Mouse (Mus musculus) cerebellum, adult 11-12 months (tissue): ENCODE results near the gene Lrp1.

Source experiments
- DNase-seq: peaks from one replicate; pipeline ENCODE4 v3.0.0; 2022

Lrp1 gene

GRCm38 (mm10) chr10:127590831-127591451 is 30.0 kb downstream of the Lrp1 start:
- no peak for DNase-seq

GRCm38 (mm10) chr10:127590256-127590655 is 30.7 kb downstream of the Lrp1 start:
- no peak for DNase-seq

- DNase-seq, result no peak
Observed at GRCm38 (mm10) chr10:127587776-127588175, 33.2 kb downstream of the Lrp1 start.

DNA sequence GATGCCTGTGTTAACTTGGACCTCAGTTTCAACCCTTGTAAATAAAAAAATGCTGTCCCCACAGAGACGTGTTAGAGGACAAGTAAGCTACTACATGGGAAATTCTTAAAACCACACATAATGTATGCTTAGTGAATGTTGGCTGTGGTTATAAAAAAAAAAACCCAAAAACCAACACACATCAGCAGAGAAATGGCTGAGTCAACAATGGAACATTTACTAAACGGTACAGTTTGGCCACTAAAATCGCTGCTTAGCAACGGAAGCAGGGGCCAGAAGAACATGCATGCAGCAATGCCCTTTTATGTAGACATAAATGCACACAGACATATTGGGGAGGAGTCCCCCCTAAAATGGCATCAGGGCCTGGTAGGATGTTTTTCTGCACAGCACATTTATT is 34.7 kb downstream of the Lrp1 start:
- DNase-seq, result no peak

DNA sequence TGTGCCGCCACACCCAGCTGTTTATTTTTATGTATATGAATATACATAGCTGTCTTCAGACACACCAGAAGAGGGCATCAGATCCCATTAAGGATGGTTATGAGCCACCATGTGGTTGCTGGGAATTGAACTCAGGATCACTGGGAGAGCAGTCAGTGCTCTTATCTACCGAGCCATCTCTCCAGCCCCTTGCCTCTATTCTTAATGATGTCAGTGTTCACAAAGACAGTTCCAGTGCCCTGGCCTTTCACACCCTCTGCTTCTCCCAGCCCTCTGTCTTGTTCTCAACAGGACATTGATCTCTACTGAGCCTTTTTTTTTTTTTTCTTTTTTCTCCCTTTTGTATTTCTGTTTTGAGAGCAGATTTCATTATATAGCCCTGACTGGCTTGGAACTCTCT is 35.4 kb downstream of the Lrp1 start:
- DNase-seq, result no peak

- no peak for DNase-seq
Observed at GRCm38 (mm10) chr10:127583649-127584048, 37.3 kb downstream of the Lrp1 start.

DNA sequence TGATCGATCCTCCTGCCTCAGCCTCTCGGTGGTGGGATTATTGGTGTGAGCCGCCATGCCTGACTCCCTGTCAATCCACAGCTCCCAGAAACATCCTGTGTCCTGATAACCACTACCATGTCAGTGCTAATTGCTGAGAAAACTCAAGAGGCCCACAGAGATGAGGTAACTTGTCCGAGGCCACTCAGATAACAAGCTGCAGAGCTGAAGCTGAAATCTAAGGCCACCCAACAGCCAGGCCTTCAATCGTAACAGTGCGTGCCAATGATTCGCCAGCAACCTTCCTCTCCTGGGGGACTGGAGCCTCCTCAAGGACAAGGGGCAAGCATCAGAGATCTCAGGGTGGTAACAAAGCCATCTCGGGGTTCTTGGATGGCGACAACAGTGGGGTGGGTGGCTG is 39.7 kb downstream of the Lrp1 start:
- DNase-seq, result no peak

- DNase-seq, result no peak
Observed at GRCm38 (mm10) chr10:127577982-127578381, 43.0 kb downstream of the Lrp1 start.

- DNase-seq, result no peak
Observed at GRCm38 (mm10) chr10:127577156-127577555, 43.8 kb downstream of the Lrp1 start.

DNA sequence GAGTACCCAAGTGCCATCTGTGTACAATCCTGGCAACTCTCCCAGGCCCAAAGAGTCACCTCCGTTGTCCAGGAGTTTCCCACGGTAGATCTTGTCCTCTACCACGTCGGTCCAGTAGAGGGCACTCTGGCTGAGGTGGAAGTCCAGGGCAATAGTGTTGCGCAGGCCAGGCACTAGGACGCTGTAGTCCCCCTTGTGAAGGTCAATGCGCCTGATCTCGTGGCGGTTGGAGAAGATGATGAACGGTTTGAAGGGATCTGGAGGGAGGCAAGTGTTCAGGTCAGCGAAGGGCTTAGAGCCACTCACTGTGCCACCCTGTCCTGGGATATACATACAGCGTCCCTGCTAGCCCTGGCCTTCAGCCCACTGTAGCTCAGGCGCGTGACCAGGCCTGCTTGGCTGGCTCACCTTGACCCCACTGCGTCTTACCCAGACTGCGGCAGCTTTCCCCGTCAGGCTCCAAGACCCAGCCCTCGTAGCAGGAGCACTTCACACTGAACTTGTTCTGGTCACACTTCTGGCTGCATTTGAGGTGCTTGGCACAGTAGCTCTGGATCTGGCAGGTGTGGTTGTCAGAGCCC is 44.5 kb downstream of the Lrp1 start:
- DNase-seq, result peak; percentile 83

DNA sequence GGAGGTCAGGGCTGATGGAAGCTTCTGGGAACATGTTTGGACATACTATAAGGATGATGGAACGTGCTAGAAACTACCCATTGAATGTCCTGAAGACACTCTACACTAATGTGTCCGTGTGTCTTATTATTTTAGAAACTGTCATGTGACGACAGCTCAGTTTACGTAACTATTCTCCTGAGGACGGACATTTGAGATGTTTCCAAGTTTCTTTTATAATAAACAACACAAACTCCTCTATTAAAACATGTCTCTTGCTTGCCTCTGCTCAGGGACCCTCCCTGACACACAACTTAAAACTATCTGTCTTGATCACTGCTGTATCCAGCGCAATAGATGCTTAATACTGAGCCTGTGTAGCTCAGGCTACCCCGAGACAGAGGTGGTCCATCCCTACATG is 45.2 kb downstream of the Lrp1 start:
- no peak for DNase-seq

- DNase-seq, result no peak
Observed at GRCm38 (mm10) chr10:127572281-127572680, 48.7 kb downstream of the Lrp1 start.

GRCm38 (mm10) chr10:127570937-127571641 is 49.9 kb downstream of the Lrp1 start:
- DNase-seq, result no peak

GRCm38 (mm10) chr10:127570384-127570783 is 50.6 kb downstream of the Lrp1 start:
- DNase-seq, result no peak

- DNase-seq, result peak; percentile 73
Observed at GRCm38 (mm10) chr10:127569450-127569849, 51.5 kb downstream of the Lrp1 start.

DNA sequence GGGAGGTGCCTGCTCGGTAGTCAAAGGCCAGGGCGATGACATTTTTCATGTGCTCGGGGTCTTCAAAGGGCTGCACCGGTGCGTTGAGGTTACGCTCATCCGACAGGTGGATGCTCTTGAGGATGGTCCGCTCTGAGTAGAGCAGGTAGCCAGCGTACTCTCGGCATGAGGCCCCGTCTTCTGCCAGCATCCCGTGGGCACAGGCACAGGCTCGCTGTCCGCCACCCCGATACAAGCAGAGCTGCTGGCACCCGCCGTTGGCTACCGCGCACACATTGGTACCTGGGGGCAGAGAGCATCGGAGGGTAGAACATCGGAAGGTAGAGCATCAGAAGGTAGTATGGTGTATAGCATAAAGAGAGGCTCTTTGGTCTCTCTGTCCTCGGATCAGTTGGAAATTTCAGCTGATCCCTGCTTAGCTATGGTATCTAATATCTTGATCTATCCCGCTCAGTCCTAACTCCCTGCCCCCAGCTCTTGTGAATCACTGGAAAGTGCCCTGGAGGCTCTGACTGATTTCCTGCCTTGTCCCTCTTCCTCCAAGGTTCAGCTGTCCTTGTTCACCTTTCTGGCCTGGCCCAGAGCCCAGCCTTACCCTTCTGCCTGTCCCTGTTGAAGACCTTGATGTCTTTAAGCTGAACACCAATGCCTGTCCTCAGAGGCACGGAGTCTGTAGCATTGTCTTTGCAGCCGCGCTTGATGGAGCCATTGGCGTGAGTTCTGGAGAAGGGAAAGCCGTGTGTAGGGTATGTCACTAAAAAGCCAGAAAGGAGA is 54.2 kb downstream of the Lrp1 start:
- DNase-seq, result no peak

GRCm38 (mm10) chr10:127564301-127564700 is 56.6 kb downstream of the Lrp1 start:
- DNase-seq, result no peak

DNA sequence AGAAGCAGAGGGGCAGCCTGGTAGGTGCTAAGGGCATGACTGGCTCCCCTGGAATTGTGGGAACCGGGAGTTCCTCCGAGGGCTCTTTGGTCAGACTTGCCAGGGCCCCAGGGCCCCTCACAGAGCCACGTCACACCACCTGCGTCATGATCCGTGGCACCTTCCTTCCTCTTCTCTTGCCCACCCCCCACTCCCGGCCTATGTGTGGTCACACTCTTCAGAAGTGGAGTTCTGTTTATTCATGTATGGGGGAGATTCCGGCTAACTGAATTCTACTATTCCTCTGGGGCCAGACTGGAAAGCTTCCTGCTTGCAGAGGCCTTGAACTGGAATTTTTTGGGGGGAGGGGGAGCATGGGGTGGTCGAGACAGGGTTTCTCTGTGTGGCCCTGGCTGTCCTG is 57.1 kb downstream of the Lrp1 start:
- DNase-seq, result no peak

DNA sequence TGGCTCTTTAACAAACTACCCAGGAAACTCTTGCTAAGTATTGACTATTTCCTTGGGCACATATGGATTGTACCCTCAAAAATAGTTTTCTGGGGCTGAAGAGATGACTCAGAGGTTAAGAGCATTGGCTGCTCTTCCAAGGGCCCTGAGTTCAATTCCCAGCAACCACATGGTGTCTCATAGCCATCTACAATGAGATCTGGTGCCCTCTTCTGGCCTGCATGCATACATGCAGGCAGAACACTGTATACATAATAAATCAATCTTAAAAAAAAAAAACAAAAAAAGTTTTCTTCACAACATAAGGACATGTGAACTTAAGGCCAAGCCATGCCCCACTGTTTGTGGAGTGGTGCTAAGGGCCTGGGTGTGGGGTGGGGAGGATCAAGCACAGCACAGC is 59.8 kb downstream of the Lrp1 start:
- no peak for DNase-seq

GRCm38 (mm10) chr10:127557397-127557796 is 63.6 kb downstream of the Lrp1 start:
- no peak for DNase-seq

DNA sequence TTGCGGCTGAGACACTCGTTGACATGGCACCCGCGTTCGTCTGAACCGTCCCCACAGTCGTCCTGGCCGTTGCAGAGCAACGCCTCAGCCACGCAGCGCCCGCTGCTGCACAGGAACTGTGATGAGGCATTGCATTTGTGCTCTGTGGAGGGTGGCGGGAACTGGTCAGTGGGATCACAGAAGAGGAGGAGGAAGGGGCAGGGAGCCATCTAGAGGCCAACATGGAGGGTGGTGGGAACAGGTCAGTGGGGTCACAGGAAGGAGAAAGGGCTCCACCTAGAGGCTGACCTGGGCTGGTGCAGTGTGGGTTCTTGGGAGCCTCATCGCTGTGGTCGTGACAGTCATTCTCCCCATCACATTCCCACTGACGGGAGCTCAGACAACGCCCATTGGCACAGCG is 65.2 kb downstream of the Lrp1 start:
- no peak for DNase-seq

- no peak for DNase-seq
Observed at GRCm38 (mm10) chr10:127549892-127550291, 71.1 kb downstream of the Lrp1 start.

DNA sequence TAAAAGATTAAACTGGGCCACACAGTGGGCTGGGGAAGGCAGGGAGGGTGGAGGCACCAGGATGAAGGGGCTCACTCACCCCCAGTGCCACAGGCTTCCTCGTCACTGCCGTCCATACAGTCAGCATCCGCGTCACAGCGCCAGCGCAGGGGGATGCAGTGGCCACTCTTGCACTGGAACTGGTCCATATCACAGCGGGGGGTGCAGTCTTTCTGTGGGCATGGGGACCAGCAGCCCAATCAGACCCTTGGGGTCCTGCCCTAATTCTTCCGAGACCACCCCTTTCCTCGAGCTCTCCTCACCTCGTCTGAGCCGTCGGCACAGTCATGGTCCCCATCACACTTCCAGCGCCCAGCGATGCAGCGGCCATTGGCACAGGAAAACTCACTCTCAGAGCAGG is 72.7 kb downstream of the Lrp1 start:
- DNase-seq, result peak; percentile 33

- DNase-seq, result no peak
Observed at GRCm38 (mm10) chr10:127546505-127546904, 74.4 kb downstream of the Lrp1 start.
